Mouse (Mus musculus) ES-Bruce4 (cell line): ENCODE measurements around the gene Nxf1.

ENCODE experiments used
- CTCF ChIP-seq: IDR thresholded peaks from one replicate; pipeline ENCODE4 v1.8.1; 2011; ENCODE audit warnings: low read depth, low read length
- EP300 ChIP-seq: IDR thresholded peaks from 2 replicates; pipeline ENCODE4 v1.6.1; 2011; ENCODE audit warnings: low read depth, low read length; ENCODE audit not compliant: insufficient read depth
- POLR2A ChIP-seq: IDR thresholded peaks from one replicate; pipeline ENCODE4 v1.8.1; 2011; ENCODE audit warnings: low read length; ENCODE audit not compliant: insufficient read depth

DNA sequence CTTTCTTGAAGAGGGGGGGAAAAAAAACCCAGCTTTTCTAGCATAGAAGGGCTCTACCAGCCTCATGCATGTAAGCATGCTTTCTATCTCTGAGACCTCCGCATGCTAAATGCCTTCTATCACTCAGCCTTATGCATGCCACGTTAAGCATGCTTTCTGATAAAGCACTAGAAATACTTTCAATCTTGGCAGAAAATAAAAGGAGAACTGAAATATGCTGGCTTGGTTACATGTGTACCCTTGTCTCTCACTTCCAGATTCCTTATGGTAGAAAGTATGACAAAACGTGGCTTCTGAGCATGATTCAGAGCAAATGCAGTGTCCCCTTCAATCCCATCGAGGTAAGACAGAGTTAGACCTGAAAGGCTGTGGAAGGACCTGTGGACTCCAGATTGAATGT lies 6.4 kb downstream of the Nxf1 start:
- TF ChIP-seq POLR2A = no peak
- TF ChIP-seq EP300 = no peak
- TF ChIP-seq CTCF = no peak
